Mouse (Mus musculus): ENCODE measurements around the gene Hipk2.

The Hipk2 gene

GRCm38 (mm10) chr6:38902820-38903439 lies 27.0 kb upstream of the Hipk2 start:
- no peak for DNase-seq (ENCODE audit: low spot score in 2 of 2)

GRCm38 (mm10) chr6:38901636-38902035 lies 25.7 kb upstream of the Hipk2 start:
- DNase-seq (ENCODE audit: low spot score in 2 of 2): no peak

- no peak for DNase-seq (ENCODE audit: low spot score in 2 of 2)
Observed at GRCm38 (mm10) chr6:38901152-38901551, 25.2 kb upstream of the Hipk2 start.

- DNase-seq (ENCODE audit: low spot score in 2 of 2): no peak
Observed at GRCm38 (mm10) chr6:38900479-38901126, 24.6 kb upstream of the Hipk2 start.

- DNase-seq (ENCODE audit: low spot score in 2 of 2): no peak
Observed at GRCm38 (mm10) chr6:38900073-38900472, 24.1 kb upstream of the Hipk2 start.

GRCm38 (mm10) chr6:38893615-38894014 lies 17.6 kb upstream of the Hipk2 start:
- no peak for DNase-seq (ENCODE audit: low spot score in 2 of 2)

- DNase-seq (ENCODE audit: low spot score in 2 of 2): no peak
Observed at GRCm38 (mm10) chr6:38892017-38892416, 16.1 kb upstream of the Hipk2 start.

GRCm38 (mm10) chr6:38889156-38889555 lies 13.2 kb upstream of the Hipk2 start:
- no peak for DNase-seq (ENCODE audit: low spot score in 2 of 2)

- no peak for DNase-seq (ENCODE audit: low spot score in 2 of 2)
Observed at GRCm38 (mm10) chr6:38887436-38887835, 11.5 kb upstream of the Hipk2 start.

GRCm38 (mm10) chr6:38885132-38885531 lies 9.2 kb upstream of the Hipk2 start:
- no peak for DNase-seq (ENCODE audit: low spot score in 2 of 2)

- no peak for DNase-seq (ENCODE audit: low spot score in 2 of 2)
Observed at GRCm38 (mm10) chr6:38884482-38884881, 8.5 kb upstream of the Hipk2 start.

GRCm38 (mm10) chr6:38882728-38883171 lies 6.8 kb upstream of the Hipk2 start:
- no peak for DNase-seq (ENCODE audit: low spot score in 2 of 2)

GRCm38 (mm10) chr6:38881975-38882374 lies 6.0 kb upstream of the Hipk2 start:
- no peak for DNase-seq (ENCODE audit: low spot score in 2 of 2)

- DNase-seq (ENCODE audit: low spot score in 2 of 2): no peak
Observed at GRCm38 (mm10) chr6:38881468-38881867, 5.5 kb upstream of the Hipk2 start.

- no peak for DNase-seq (ENCODE audit: low spot score in 2 of 2)
Observed at GRCm38 (mm10) chr6:38877674-38878073, 1.7 kb upstream of the Hipk2 start.

GRCm38 (mm10) chr6:38875258-38876070 lies 501 bp downstream of the Hipk2 start, which contains the start of gene Tbxas1:
Gene Tbxas1 (plus strand): TSS chr6:38875404.
- peak; percentile 26 to 55 for DNase-seq (ENCODE audit: low spot score in 2 of 2)

- DNase-seq (ENCODE audit: low spot score in 2 of 2): no peak
Observed at GRCm38 (mm10) chr6:38874565-38875257, 1.3 kb downstream of the Hipk2 start.

- DNase-seq (ENCODE audit: low spot score in 2 of 2): peak; percentile 35 to 58
Observed at GRCm38 (mm10) chr6:38874035-38874434, 1.9 kb downstream of the Hipk2 start.

GRCm38 (mm10) chr6:38873316-38873715 lies 2.6 kb downstream of the Hipk2 start:
- no peak for DNase-seq (ENCODE audit: low spot score in 2 of 2)

GRCm38 (mm10) chr6:38871051-38871450 lies 4.9 kb downstream of the Hipk2 start:
- no peak for DNase-seq (ENCODE audit: low spot score in 2 of 2)

- DNase-seq (ENCODE audit: low spot score in 2 of 2): no peak
Observed at GRCm38 (mm10) chr6:38870070-38870469, 5.9 kb downstream of the Hipk2 start.

GRCm38 (mm10) chr6:38868974-38869373 lies 7.0 kb downstream of the Hipk2 start:
- no peak for DNase-seq (ENCODE audit: low spot score in 2 of 2)

Data from cerebellum, postnatal 4 days (tissue).